Mouse (Mus musculus) heart, adult 2 months (tissue): ENCODE measurements at regions not wholly inside any gene's neighbourhood (a gene's known extent, or its start where the extent isn't known, plus 50 kb on each side); places are given as distances from the start of the nearest gene placed in this dataset.
A peak's percentile ranks its signal among the peaks of the same experiment; 100 is the strongest.

ENCODE experiments used
- DNase-seq, 2 experiments: peaks; one replicate each; pipeline ENCODE4 v3.0.0; 2021
- H3K27ac ChIP-seq: fragments of 200-600 bp; 2 replicates; pipeline ENCODE4 v1.8.1; 2022
- H3K27me3 ChIP-seq: fragments of 200-500 bp; 2 replicates; pipeline ENCODE4 v1.6.1; 2012; ENCODE audit warnings: mild to moderate bottlenecking, low read length, inconsistent platforms, mixed read lengths; ENCODE audit not compliant: control insufficient read depth, insufficient read depth
- H3K36me3 ChIP-seq: fragments of 200-500 bp; 2 replicates; pipeline ENCODE4 v1.6.1; 2012; ENCODE audit warnings: low read length, inconsistent platforms; ENCODE audit not compliant: control insufficient read depth, insufficient read depth
- H3K4me1 ChIP-seq: fragments of 200-500 bp; 2 replicates; pipeline ENCODE4 v1.6.1; 2011; ENCODE audit warnings: low read length; ENCODE audit not compliant: control insufficient read depth, insufficient read depth
- H3K4me3 ChIP-seq: fragments of 200-600 bp; 2 replicates; pipeline ENCODE4 v1.8.1; 2022
- H3K79me2 ChIP-seq: fragments of 200-500 bp; replicated peaks from 2 replicates; pipeline ENCODE4 v1.6.1; 2012; ENCODE audit warnings: mild to moderate bottlenecking, inconsistent platforms, low read length, moderate library complexity, mixed read lengths; ENCODE audit not compliant: control insufficient read depth, insufficient read depth
- H3K9ac ChIP-seq: fragments of 200-500 bp; 2 replicates; pipeline ENCODE4 v1.6.1; 2012; ENCODE audit warnings: low read depth, mild to moderate bottlenecking, control low read depth, inconsistent platforms, low read length, mixed read lengths
- CTCF ChIP-seq: fragments of 200-600 bp; IDR thresholded peaks from 2 replicates; pipeline ENCODE4 v1.8.1; 2022; ENCODE audit warnings: antibody characterized with exemption, mild to moderate bottlenecking, moderate library complexity
- EP300 ChIP-seq: fragments of 200-500 bp; IDR thresholded peaks from 2 replicates; pipeline ENCODE4 v1.6.1; 2011; ENCODE audit warnings: low read depth, low read length, control low read depth; ENCODE audit not compliant: insufficient read depth
- POLR2A ChIP-seq: fragments of 200-500 bp; IDR thresholded peaks from 2 replicates; pipeline ENCODE4 v1.6.1; 2011; ENCODE audit warnings: mild to moderate bottlenecking, low read depth, low read length, control low read depth; ENCODE audit not compliant: insufficient read depth
- WGBS: fragments of 180-500 bp; shearing (Covaris S2); methylation state at CpG from one replicate; pipeline ENCODE4 v1.1.7; 2018; 5-methylcytosine and 5-hydroxymethylcytosine counted together
- intact Hi-C: fragments of 180-260 bp; cut with DNase I; formaldehyde crosslinking; loops from one replicate; pipeline ENCODE4 v1.15.1; 2025

DNA sequence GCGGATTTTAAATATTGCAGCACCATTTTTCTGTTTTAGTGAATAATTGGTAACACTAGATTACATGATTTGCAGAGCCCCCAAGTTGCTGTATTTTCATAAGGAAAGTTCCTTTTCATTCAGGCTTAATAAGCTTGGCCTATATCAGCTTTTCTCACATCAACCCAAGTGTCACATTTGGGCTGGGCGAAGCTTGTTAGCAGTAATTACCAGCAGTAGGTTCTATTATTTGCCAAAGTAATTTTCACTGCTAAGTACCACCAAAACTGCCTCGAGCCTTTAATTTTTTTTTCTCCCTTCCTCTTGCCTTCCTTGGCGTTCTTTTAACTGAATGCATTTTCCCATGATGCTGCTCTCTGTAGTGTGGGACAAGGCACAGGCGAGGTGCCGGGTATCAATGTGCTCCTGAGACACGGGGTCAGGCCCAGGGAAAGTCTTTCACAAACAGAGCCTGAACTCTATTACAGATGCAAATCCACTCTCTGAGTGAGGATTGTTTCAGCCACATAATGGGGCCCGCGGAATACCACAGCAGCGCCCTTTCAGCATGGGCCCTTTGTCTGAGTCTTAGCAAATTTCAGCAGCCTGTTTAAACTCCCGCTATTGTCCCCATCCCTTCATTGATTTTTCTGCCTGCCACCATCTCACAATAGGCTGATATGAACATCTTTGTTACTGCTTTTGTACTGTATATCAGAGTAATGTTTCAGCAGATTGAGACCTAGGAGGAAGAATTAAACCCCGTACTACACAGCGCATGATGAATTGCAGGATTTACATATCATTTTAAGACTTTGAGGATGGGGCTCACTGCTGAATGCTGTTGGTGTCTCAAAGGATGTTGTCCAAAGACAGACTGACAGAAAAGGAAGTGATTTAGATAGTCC lies 205.1 kb upstream of the Epha3 start:
- no peak overlapping the region for H3K4me3 ChIP-seq
- no peak overlapping the region for H3K9ac ChIP-seq
- 53% methylated on average over 13 of the region's 13 CpGs for WGBS
- no peaks in the 10 kb centered on the region for H3K4me1 ChIP-seq
- intact Hi-C loops, result no loop called here
- no peak overlapping the region for H3K27ac ChIP-seq
- H3K36me3 ChIP-seq, result no peaks in the 10 kb centered on the region
- no peaks in the 10 kb centered on the region for H3K27me3 ChIP-seq
- no peaks in the 10 kb centered on the region for H3K79me2 ChIP-seq
- DNase-seq, result no peak
- TF ChIP-seq CTCF (no peak), EP300 (no peak), POLR2A (no peak)

- H3K27ac ChIP-seq, result no peak overlapping the region
- no peaks in the 10 kb centered on the region for H3K4me1 ChIP-seq
- no peaks in the 10 kb centered on the region for H3K27me3 ChIP-seq
- WGBS, result 80% methylated on average over 4 of the region's 4 CpGs
- DNase-seq, result no peak
- no peak overlapping the region for H3K9ac ChIP-seq
- no peak for TF ChIP-seq CTCF
- no peak for TF ChIP-seq POLR2A
- no peak for TF ChIP-seq EP300
- no peaks in the 10 kb centered on the region for H3K79me2 ChIP-seq
- intact Hi-C loops, result no loop called here
- H3K36me3 ChIP-seq, result no peaks in the 10 kb centered on the region
- H3K4me3 ChIP-seq, result no peak overlapping the region
Observed at GRCm38 (mm10) chr16:64062584-64062983, 198.6 kb upstream of the Epha3 start.

- DNase-seq, result no peak
- Histone ChIP-seq H3K27ac (no peak overlapping the region), H3K9ac (no peak overlapping the region), H3K4me1 (no peaks in the 10 kb centered on the region), H3K27me3 (no peaks in the 10 kb centered on the region), H3K79me2 (no peaks in the 10 kb centered on the region), H3K36me3 (no peaks in the 10 kb centered on the region), H3K4me3 (no peak overlapping the region)
- TF ChIP-seq POLR2A (no peak), EP300 (no peak), CTCF (no peak)
- intact Hi-C loops, result no loop called here
- 69% methylated on average over 8 of the region's 8 CpGs for WGBS
Observed at GRCm38 (mm10) chr16:64058712-64059111, 194.7 kb upstream of the Epha3 start.

- Histone ChIP-seq H3K79me2 (no peaks in the 10 kb centered on the region), H3K4me1 (no peaks in the 10 kb centered on the region), H3K27ac (no peak overlapping the region), H3K27me3 (no peaks in the 10 kb centered on the region), H3K4me3 (no peak overlapping the region), H3K9ac (no peak overlapping the region), H3K36me3 (no peaks in the 10 kb centered on the region)
- WGBS, result 77% methylated on average over 1 of the region's 1 CpGs
- DNase-seq, result no peak
- intact Hi-C loops, result no loop called here
- TF ChIP-seq CTCF, result no peak
- TF ChIP-seq EP300, result no peak
- TF ChIP-seq POLR2A, result no peak
Observed at GRCm38 (mm10) chr16:64054346-64054745, 190.4 kb upstream of the Epha3 start.

DNA sequence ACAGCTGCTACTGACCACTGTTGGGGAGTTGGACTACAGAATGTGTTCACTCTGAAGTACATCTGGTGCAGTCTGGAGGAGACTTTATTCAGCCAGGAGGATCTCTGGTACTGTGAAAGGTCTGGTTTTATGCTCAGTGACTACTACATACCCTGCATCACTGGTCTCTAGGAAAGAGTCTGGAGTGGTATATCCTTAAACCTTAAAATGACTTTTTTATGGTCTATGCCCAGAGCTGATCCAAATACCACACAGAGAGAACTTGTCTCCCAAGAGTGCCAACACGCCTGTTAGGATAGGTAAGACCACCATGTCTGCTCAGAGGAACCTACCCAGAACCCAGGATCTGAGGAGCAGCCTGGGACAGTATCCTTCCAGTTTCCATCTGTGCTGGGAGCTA lies 184.1 kb upstream of the Epha3 start:
- no peak for DNase-seq
- H3K27me3 ChIP-seq, result no peaks in the 10 kb centered on the region
- no peak overlapping the region for H3K27ac ChIP-seq
- H3K4me1 ChIP-seq, result no peaks in the 10 kb centered on the region
- H3K9ac ChIP-seq, result no peak overlapping the region
- no peaks in the 10 kb centered on the region for H3K36me3 ChIP-seq
- 58% methylated on average over 1 of the region's 1 CpGs for WGBS
- no peak overlapping the region for H3K4me3 ChIP-seq
- no peak for TF ChIP-seq CTCF
- TF ChIP-seq POLR2A, result no peak
- TF ChIP-seq EP300, result no peak
- no peaks in the 10 kb centered on the region for H3K79me2 ChIP-seq
- intact Hi-C loops, result no loop called here

DNA sequence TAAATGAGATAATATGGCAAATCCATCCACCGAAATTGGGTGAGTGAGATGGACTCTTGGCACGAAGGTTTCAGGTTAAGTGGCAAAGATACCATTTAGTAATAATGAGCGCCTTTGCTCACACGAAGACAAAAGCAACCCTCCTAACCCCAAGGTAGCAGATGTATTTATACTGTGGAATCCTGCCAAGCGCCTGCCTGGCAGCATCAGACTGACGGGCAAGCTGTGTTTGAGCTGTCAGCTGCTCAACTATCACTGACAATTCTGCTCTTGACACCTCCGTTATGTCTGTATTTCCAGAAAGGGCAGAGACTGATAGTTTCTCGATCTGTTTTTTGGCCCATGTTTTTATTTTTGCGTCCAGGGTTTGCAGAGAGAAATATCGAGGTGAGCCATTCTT lies 169.1 kb upstream of the Epha3 start:
- Histone ChIP-seq H3K4me1 (no peaks in the 10 kb centered on the region), H3K36me3 (no peaks in the 10 kb centered on the region), H3K4me3 (no peak overlapping the region), H3K27me3 (no peaks in the 10 kb centered on the region), H3K9ac (no peak overlapping the region), H3K79me2 (no peaks in the 10 kb centered on the region), H3K27ac (no peak overlapping the region)
- TF ChIP-seq POLR2A, result no peak
- TF ChIP-seq CTCF, result no peak
- no peak for TF ChIP-seq EP300
- WGBS, result 49% methylated on average over 10 of the region's 10 CpGs
- intact Hi-C loops, result no loop called here
- DNase-seq, result peak in 1 of 2 experiments; percentile 22
